Mouse (Mus musculus): ENCODE data around the gene Mrps21. TPM values are rescaled to one million over a fixed set of nuclear protein-coding genes. Genes with fewer than 3 reads are reported as not detected.
"Not testable (repeated sequence)": the region's sequence is repeated elsewhere in the genome, so short reads cannot be mapped to it uniquely, and the experiment has no call there.

The Mrps21 gene
- total RNA-seq, 2 experiments from 2014 or later, result 197 to 219 TPM

- DNase-seq (ENCODE audit: low spot score in 2 of 2), result no peak
Measured at GRCm38 (mm10) chr3:95892066-95893052, 21.0 kb upstream of the Mrps21 start.

- no peak for DNase-seq (ENCODE audit: low spot score in 2 of 2)
Measured at GRCm38 (mm10) chr3:95891211-95892065, 20.1 kb upstream of the Mrps21 start, which contains the start of gene BC028528. TSS of gene BC028528 (minus strand) at chr3:95892005.

GRCm38 (mm10) chr3:95889664-95890063 is 18.3 kb upstream of the Mrps21 start:
- no peak for DNase-seq (ENCODE audit: low spot score in 2 of 2)

GRCm38 (mm10) chr3:95887596-95887995 is 16.3 kb upstream of the Mrps21 start:
- DNase-seq (ENCODE audit: low spot score in 2 of 2), result no peak

GRCm38 (mm10) chr3:95884400-95884799 is 13.1 kb upstream of the Mrps21 start:
- DNase-seq (ENCODE audit: low spot score in 2 of 2), result no peak

GRCm38 (mm10) chr3:95882816-95883425 is 11.6 kb upstream of the Mrps21 start:
- peak in 1 of 2 experiments; percentile 79 for DNase-seq (ENCODE audit: low spot score in 2 of 2)

GRCm38 (mm10) chr3:95881979-95882815 is 10.9 kb upstream of the Mrps21 start, which contains the start of gene Ciart:
TSS of gene Ciart (minus strand) at chr3:95882251.
- peak; percentile 82 to 90 for DNase-seq (ENCODE audit: low spot score in 2 of 2)

- no peak for DNase-seq (ENCODE audit: low spot score in 2 of 2)
Measured at GRCm38 (mm10) chr3:95879063-95879462, 7.7 kb upstream of the Mrps21 start.

- DNase-seq (ENCODE audit: low spot score in 2 of 2), result no peak
Measured at GRCm38 (mm10) chr3:95872048-95872447, 729 bp upstream of the Mrps21 start.

- no peak for DNase-seq (ENCODE audit: low spot score in 2 of 2)
Measured at GRCm38 (mm10) chr3:95870976-95871375, 343 bp downstream of the Mrps21 start.

GRCm38 (mm10) chr3:95867408-95867807 is 3.9 kb downstream of the Mrps21 start:
- DNase-seq (ENCODE audit: low spot score in 2 of 2), result no peak

GRCm38 (mm10) chr3:95866071-95866470 is 5.2 kb downstream of the Mrps21 start:
- DNase-seq (ENCODE audit: low spot score in 2 of 2), result no peak

GRCm38 (mm10) chr3:95865571-95865970 is 5.7 kb downstream of the Mrps21 start:
- no peak for DNase-seq (ENCODE audit: low spot score in 2 of 2)

- DNase-seq (ENCODE audit: low spot score in 2 of 2), result no peak
Measured at GRCm38 (mm10) chr3:95865050-95865449, 6.3 kb downstream of the Mrps21 start.

GRCm38 (mm10) chr3:95863578-95863977 is 7.7 kb downstream of the Mrps21 start:
- DNase-seq (ENCODE audit: low spot score in 2 of 2), result no peak

GRCm38 (mm10) chr3:95861796-95862195 is 9.5 kb downstream of the Mrps21 start:
- DNase-seq (ENCODE audit: low spot score in 2 of 2), result peak; percentile 32 to 62

- no peak for DNase-seq (ENCODE audit: low spot score in 2 of 2)
Measured at GRCm38 (mm10) chr3:95861216-95861615, 10.1 kb downstream of the Mrps21 start.

GRCm38 (mm10) chr3:95860323-95860722 is 11.0 kb downstream of the Mrps21 start:
- DNase-seq (ENCODE audit: low spot score in 2 of 2), result no peak

- not testable (repeated sequence) for DNase-seq (ENCODE audit: low spot score in 2 of 2)
Measured at GRCm38 (mm10) chr3:95858278-95858677, 13.0 kb downstream of the Mrps21 start.

GRCm38 (mm10) chr3:95857050-95857449 is 14.3 kb downstream of the Mrps21 start:
- not testable (repeated sequence) for DNase-seq (ENCODE audit: low spot score in 2 of 2)

Data from gastrocnemius, postnatal 4 days (tissue).